Mouse (Mus musculus): ENCODE results near the gene Ccdc60.

- TF ChIP-seq HCFC1 (IDR thresholded peaks at IDR 0.05; ENCODE audit: borderline replicate concordance, insufficient read depth, low read length) (no peak), ZNF384 (IDR thresholded peaks at IDR 0.05; ENCODE audit: low read depth, low read length) (no peak)
Observed at GRCm38 (mm10) chr5:116083081-116083480, 205.7 kb downstream of the Ccdc60 start, which contains the start of gene Tmem233.
